Mouse (Mus musculus) spleen, adult 2 months (tissue): ENCODE data around the gene Ak2.

ENCODE experiments used
- CTCF ChIP-seq: fragments of 200-500 bp; IDR thresholded peaks from 2 replicates; pipeline ENCODE4 v1.5.1; 2011; ENCODE audit warnings: mild to moderate bottlenecking, inconsistent platforms; ENCODE audit not compliant: insufficient read depth, insufficient read length, insufficient replicate concordance; ENCODE audit errors: extremely low read depth
- POLR2A ChIP-seq: fragments of 200-500 bp; IDR thresholded peaks from 2 replicates; pipeline ENCODE4 v1.6.1; 2011; ENCODE audit warnings: low read depth, low read length, inconsistent platforms

- no peak for TF ChIP-seq POLR2A
- TF ChIP-seq CTCF = no peak
These were observed 13.1 kb upstream of the Ak2 start for GRCm38 (mm10) chr4:128978634-128979033.
